ENCODE assay signal across 21 mouse cellular contexts in the genomic region with DNA sequence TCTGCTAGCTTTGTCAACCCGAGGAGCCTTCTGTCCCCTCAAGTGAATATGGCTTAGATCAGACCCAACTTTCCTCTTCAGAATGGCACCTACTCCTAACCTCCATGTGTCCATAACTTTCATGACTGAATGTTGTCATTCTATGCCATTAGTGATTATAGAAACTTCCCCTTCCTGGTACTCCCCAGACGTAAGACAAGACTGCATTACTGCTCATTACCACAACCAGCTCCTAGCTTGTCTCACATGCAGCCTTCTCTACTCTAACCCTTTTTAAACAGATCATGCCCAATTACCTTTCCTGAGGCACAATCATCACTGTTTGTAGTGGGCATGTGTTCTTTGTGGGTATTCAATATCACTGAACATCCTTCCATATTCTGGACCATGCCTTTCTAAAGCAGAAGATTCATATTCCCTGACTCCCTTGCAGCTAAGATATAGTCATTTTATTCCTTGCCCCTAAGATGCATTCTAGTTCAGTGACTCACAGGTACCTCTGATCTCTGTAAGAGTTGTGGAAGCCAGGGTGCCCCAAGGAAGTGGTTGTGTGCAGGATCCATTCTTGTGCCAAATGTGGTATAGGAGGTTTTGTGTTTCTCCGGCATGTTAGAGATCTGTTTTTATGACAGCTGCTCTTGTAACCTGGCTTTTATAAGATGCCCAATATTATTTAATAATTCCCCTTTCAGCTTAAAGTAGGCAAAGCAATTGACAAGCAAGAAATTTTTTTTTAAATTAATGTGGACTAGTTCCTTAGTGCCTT. TPM values are rescaled to one million over a fixed set of nuclear protein-coding genes. Genes with fewer than 3 reads are reported as not detected.
A peak's percentile ranks its signal among the peaks of the same experiment; 100 is the strongest.
DNase-seq lines count a peak whose midpoint lies in the region; ATAC-seq and TF ChIP-seq lines count a peak whose summit lies in the region.
"Had no signal": no experiment of that assay in that cellular context is flagged by ENCODE, and none has a peak within 500 bp of the region (broad histone marks: within the 10 kb centered on the region; RNA-seq: fewer than 3 reads in every experiment).

No protein-coding gene starts in this region.

- ATAC-seq in intestine, postnatal 0 days: no peak
- ATAC-seq: forebrain, embryonic 16.5 days; intestine, embryonic 16.5 days; midbrain, embryonic 16.5 days had no signal

- peak; percentile 18 for DNase-seq in thymus, postnatal 0 days (ENCODE audit: low spot score)
- DNase-seq in thymus, adult 18-20 months: no peak
- peak; percentile 26 for DNase-seq in T-cell, adult 2 months (ENCODE audit: low spot score)
- peak; percentile 44 for DNase-seq in splenic B cell, adult 2 months (ENCODE audit: low read depth, low spot score)
- DNase-seq in right cerebral cortex, postnatal 36 days (ENCODE audit: low spot score in 2 of 2): no peak
- no peak for DNase-seq in yolk sac, embryonic 10.5 days (ENCODE audit: low spot score)
- DNase-seq: adrenal gland, postnatal 10 days; cerebellum, adult 11 months; cerebellum, postnatal 36 days; gastrocnemius, postnatal 25 days; layer of hippocampus, postnatal 36 days; lung, adult 18-20 months; lung, postnatal 14 days; retina, postnatal 1 day had no signal

- 43% methylated on average over 3 of the region's 3 CpGs for WGBS in macrophage (ENCODE audit: missing documents)
- WGBS in intestine, postnatal 0 days: 77% methylated on average over 3 of the region's 3 CpGs

- peaks cover 2% of the 10 kb centered on the region; the same call in 1 of the 2 replicates for H3K4me1 ChIP-seq in intestine, postnatal 0 days (replicated peaks; ENCODE audit: control insufficient read depth, insufficient read depth, low read length)
- H3K4me1 ChIP-seq: stomach, embryonic 15.5 days had no signal

- H3K36me3 ChIP-seq in macrophage (ENCODE audit: inconsistent target): no peaks in the 10 kb centered on the region
- H3K36me3 ChIP-seq in splenic B cell, adult 2 months (ENCODE audit: control insufficient read depth, insufficient read depth, low read length, poor library complexity, severe bottlenecking): no peaks in the 10 kb centered on the region
- no peaks in the 10 kb centered on the region for H3K36me3 ChIP-seq in intestine, postnatal 0 days (ENCODE audit: control insufficient read depth, insufficient read depth)
- H3K36me3 ChIP-seq: embryonic facial prominence, embryonic 15.5 days; stomach, embryonic 15.5 days had no signal

- H3K4me3 ChIP-seq in macrophage (ENCODE audit: inconsistent target): no peak overlapping the region
- H3K4me3 ChIP-seq in intestine, postnatal 0 days (ENCODE audit: low read depth, low read length): no peak overlapping the region
- H3K4me3 ChIP-seq: embryonic facial prominence, embryonic 15.5 days; stomach, embryonic 15.5 days had no signal

- no peak overlapping the region for H3K4me2 ChIP-seq in intestine, postnatal 0 days (replicated peaks; ENCODE audit: low read depth)
- H3K4me2 ChIP-seq: embryonic facial prominence, embryonic 15.5 days; stomach, embryonic 15.5 days had no signal

- H3K27ac ChIP-seq in macrophage: peak overlapping the region; percentile 44
- no peak overlapping the region for H3K27ac ChIP-seq in intestine, postnatal 0 days (ENCODE audit: low read depth, low read length)
- H3K27ac ChIP-seq: embryonic facial prominence, embryonic 15.5 days; stomach, embryonic 15.5 days had no signal

- no peaks in the 10 kb centered on the region for H3K9me3 ChIP-seq in intestine, postnatal 0 days (ENCODE audit: control insufficient read depth)
- H3K9me3 ChIP-seq: embryonic facial prominence, embryonic 15.5 days; stomach, embryonic 15.5 days had no signal

- no peak for TF ChIP-seq CTCF in intestine, postnatal 0 days (IDR thresholded peaks at IDR 0.05; ENCODE audit: low read depth)

- no peaks in the 10 kb centered on the region for H3K79me2 ChIP-seq in macrophage (ENCODE audit: inconsistent target)

- H3K27me3 ChIP-seq in splenic B cell, adult 2 months (ENCODE audit: control insufficient read depth, insufficient read depth, low read length, poor library complexity, severe bottlenecking): no peaks in the 10 kb centered on the region
- no peaks in the 10 kb centered on the region for H3K27me3 ChIP-seq in intestine, postnatal 0 days (replicated peaks; ENCODE audit: control insufficient read depth, insufficient read depth, low read length)
- H3K27me3 ChIP-seq: embryonic facial prominence, embryonic 15.5 days; stomach, embryonic 15.5 days had no signal

- H3K9ac ChIP-seq in intestine, postnatal 0 days (ENCODE audit: low read depth, low read length): no peak overlapping the region
- H3K9ac ChIP-seq: embryonic facial prominence, embryonic 15.5 days; stomach, embryonic 15.5 days had no signal

RNA-seq across cellular contexts. Expression of gene Ubl3, which starts 42.3 kb away (rescaled TPM):
- polyA plus RNA-seq in thymus, postnatal 0 days (2015; fragmentation: Nextera tagmentation; extraction: Ambion mirVana): 66.0 and 76.6 TPM in 2 replicates
- 100 to 1,000 TPM in 25 of 26 experiments, 10 to 100 TPM in 1; 70.4 to 545 (median 156) TPM for total RNA-seq in macrophage (2018; cell fraction: chromatin; rRNA removed)
- total RNA-seq in macrophage (2018; cell fraction: cytosol; rRNA removed): 100 to 1,000 TPM; 155 to 296 (median 210) TPM
- total RNA-seq in macrophage (2018; cell fraction: nucleus; rRNA removed): 100 to 1,000 TPM; 120 to 291 (median 146) TPM
- polyA plus RNA-seq in macrophage (2018): 131 to 179 TPM (median 142 TPM) in 3 replicates
- 87.7 and 92.6 TPM in 2 replicates for polyA plus RNA-seq in intestine, postnatal 0 days (2015; fragmentation: Nextera tagmentation; extraction: Ambion mirVana)

Comparison
In these comparisons a context has a peak if more than half of its experiments do, and no peak if none do; other contexts are left out.
1. DNase-seq: peak in thymus, postnatal 0 days (single experiment), T-cell, adult 2 months (single experiment) and splenic B cell, adult 2 months (single experiment); none in thymus, adult 18-20 months (0 of 2), right cerebral cortex, postnatal 36 days (0 of 2) and yolk sac, embryonic 10.5 days (single experiment).